Mouse (Mus musculus) cerebellum, postnatal 4 days (tissue): ENCODE measurements around the gene Rpa1.

Experiments used
- DNase-seq, 2 experiments: peaks; one replicate each; pipeline ENCODE4 v3.0.0; 2022; ENCODE audit warnings: low spot score in 2 of 2, mixed read lengths in 1 of 2

Rpa1 gene

DNA sequence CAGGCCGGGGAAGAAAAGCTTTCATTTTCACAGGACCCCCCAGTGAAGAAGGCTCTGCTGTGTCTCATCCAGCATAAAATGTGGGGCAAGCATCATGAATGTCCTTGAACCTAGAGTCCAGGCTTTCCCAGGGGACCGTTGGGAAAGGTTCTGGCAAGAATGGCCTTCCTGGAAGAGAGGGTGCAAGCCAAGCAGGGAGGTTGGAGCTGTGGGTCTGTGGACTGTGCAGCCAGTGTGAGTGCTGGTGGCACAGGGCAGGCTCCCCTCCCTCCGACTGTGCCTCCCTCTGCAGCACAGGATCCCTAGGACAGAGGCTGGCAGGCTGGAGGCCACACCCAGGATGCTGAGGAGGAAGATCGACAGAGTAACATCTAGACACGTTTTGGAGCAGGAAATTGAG, 85.3 kb downstream of the Rpa1 start:
- no peak for DNase-seq

DNA sequence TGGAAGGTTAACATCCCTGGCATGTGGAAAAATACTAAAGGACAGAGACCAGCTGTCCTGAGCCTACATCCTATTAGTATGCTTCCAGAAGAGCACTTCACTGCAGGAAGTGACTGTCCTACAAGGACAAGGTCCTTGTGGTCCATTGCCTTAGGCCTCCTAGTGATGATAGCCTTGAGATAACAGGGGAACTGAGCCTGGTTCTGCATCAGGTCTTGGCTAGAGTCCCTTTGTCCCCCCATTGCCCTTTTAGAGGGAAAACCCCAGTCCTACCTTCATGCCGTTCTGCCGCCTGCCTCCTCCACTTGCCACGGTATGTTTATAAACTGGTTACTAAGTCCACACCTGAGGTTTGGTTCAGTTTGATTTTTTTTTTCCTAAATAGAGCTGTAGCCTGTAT, 85.9 kb downstream of the Rpa1 start:
- DNase-seq: no peak

DNA sequence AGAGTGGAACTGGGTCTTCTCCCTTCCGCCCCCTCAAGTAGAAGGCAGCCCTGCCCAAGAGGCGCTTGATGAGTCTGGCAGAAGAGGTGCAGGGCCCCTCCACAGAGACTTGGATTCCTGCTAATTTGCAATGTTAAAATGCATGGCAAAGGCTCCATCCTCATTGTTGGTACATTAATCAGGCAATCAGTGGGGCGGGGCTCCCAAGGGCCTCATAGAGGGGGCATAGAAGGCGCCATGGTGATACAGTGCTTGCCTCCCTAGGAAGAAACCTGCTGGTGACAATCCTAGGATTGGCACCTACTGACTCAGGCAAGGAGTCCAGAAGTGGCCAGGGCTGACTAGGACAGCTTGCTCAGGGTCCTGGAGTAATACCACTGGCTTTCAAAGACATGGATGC, 86.4 kb downstream of the Rpa1 start:
- DNase-seq: no peak

DNA sequence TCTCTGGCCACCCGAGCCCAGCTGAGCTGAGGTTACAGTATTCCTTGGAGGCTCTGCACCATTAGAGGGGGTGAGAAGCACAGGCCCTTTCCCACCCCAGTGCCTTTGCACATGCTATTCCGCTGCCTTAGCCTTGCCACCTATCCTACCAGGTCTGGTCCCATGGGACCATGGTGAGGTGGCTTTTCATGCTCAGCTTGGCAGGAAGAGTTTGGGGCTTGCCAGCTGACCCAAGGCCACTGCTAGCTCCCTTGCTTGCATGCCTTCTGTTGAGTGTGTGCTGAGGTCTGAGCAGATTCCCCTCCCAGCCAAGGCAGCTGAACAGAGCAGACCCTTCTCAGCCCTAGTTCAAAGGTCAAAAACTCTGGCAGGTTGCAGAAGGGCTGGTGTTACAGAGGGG, 87.1 kb downstream of the Rpa1 start:
- DNase-seq: no peak

DNA sequence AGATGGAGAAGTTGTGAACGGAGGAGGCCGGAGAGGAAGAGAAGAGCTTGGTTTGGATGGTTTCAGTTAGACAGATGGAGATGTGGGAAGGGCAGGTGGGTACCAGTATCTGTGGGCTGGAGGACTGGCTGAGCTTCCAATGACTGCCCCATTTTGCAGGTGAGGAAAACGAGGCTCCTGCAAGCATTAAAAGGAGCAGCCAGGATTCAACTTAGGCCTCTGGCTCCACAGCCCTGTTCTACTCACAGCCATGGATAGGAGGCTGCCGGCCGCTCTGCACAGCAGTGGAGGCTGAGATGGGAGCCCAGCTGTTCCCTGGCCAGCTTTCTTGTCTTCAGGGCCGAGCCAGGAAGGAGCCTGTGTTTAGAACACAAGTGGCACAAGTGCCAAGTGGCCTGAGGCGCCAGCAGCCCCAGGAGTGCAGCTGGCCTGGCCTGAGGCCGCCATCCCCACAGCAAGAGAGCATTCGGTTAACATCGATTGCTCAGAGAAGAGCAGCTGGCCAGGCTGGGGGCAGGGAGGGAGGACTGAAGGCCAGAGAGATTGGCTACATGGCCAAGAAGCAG, 88.0 kb downstream of the Rpa1 start:
- DNase-seq: peak in 1 of 2 experiments; percentile 62

GRCm38 (mm10) chr11:75259416-75259815, 88.7 kb downstream of the Rpa1 start:
- DNase-seq: no peak

GRCm38 (mm10) chr11:75257056-75257648, 91.0 kb downstream of the Rpa1 start:
- no peak for DNase-seq

GRCm38 (mm10) chr11:75255330-75255729, 92.8 kb downstream of the Rpa1 start:
- DNase-seq: no peak

DNA sequence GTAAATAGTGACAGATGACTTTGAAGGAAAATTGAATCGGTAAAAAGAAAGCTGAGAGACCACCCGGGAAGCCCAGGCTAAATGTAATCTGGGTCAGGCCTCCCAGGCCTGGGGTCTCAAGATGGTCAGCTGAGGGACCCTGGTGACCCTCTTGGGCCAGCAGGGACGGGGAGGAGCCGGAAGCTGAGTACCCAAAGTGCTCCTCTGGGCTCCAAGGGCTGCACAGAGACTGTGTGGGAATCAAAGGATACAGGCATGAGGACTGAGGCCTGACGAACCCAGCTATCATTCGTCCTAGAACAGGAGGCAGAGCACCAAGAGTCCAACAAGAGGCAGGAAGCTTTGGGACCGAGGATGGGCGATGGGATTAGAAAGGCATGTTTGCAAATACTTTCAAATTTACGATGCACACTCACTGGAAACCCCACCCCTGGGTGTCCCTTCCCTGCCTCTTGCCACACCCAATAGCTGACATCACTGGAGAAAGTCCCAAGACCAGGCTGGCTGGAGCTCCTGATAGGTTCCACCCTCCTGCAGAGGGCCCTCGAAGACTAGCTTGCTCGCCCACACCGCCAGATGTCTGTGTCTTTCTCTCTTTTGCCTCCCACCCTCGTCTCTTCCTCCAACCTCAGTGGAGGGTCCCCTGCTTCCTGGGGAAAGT, 93.7 kb downstream of the Rpa1 start:
- no peak for DNase-seq

GRCm38 (mm10) chr11:75251557-75252070, 96.5 kb downstream of the Rpa1 start:
- no peak for DNase-seq

GRCm38 (mm10) chr11:75251006-75251512, 97.1 kb downstream of the Rpa1 start:
- no peak for DNase-seq

DNA sequence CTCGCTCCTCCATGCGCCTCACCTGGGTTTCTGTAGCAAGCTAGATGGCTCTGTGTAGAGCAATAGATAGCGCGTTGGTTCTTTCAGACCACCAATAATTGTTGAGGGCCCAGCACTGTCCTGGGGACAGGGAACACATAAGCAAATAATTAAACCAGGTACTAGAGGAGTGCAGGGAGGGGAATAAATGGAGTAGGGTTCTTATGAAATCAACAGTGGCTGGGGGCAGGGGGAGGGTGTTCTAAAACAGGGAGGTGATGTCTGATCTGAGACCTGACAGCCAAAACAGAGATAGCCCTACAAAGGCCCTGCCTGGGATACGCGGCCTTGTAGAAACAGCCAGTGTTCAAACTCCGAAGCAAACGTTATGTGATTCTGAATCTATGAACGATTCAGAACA, 98.5 kb downstream of the Rpa1 start:
- no peak for DNase-seq
